Mouse (Mus musculus) activated CD4-positive, CD25-positive, alpha-beta regulatory T cell, adult 4 months (primary cell): Measurements from ENCODE around the gene Pdyn. TPM values are rescaled to one million over a fixed set of nuclear protein-coding genes. Genes with fewer than 3 reads are reported as not detected.

Experiments used
- ATAC-seq: one replicate; pipeline ENCODE4 v1.8.0; 2017
- polyA plus RNA-seq, 2 experiments: library from polyadenylated mRNA; unstranded; fragments of 100-300 nt; shearing (Covaris generic); gene quantifications; one replicate each; pipeline ENCODE4 v1.2.1; 2017

Gene Pdyn
- not detected for polyA plus RNA-seq

- no peak for ATAC-seq
Observed at GRCm38 (mm10) chr2:129699484-129700158, at the start of gene Pdyn. Pdyn (minus strand) TSS chr2:129699844.

- no peak for ATAC-seq
Observed at GRCm38 (mm10) chr2:129742016-129742415, 42.4 kb upstream of the Pdyn start.

GRCm38 (mm10) chr2:129740515-129740914 lies 40.9 kb upstream of the Pdyn start:
- no peak for ATAC-seq

GRCm38 (mm10) chr2:129734031-129734430 lies 34.4 kb upstream of the Pdyn start:
- no peak for ATAC-seq

- ATAC-seq: no peak
Observed at GRCm38 (mm10) chr2:129729681-129730080, 30.0 kb upstream of the Pdyn start.

GRCm38 (mm10) chr2:129715671-129716070 lies 16.0 kb upstream of the Pdyn start:
- ATAC-seq: no peak

GRCm38 (mm10) chr2:129713026-129713544 lies 13.4 kb upstream of the Pdyn start:
- no peak for ATAC-seq

GRCm38 (mm10) chr2:129696059-129696458 lies 3.6 kb downstream of the Pdyn start:
- no peak for ATAC-seq

GRCm38 (mm10) chr2:129694303-129694702 lies 5.3 kb downstream of the Pdyn start:
- no peak for ATAC-seq

GRCm38 (mm10) chr2:129692694-129693093 lies 7.0 kb downstream of the Pdyn start:
- no peak for ATAC-seq

GRCm38 (mm10) chr2:129689694-129690093 lies 9.9 kb downstream of the Pdyn start:
- ATAC-seq: no peak

GRCm38 (mm10) chr2:129688036-129688625 lies 11.5 kb downstream of the Pdyn start:
- no peak for ATAC-seq

- no peak for ATAC-seq
Observed at GRCm38 (mm10) chr2:129686908-129687307, 12.7 kb downstream of the Pdyn start.

GRCm38 (mm10) chr2:129684014-129684413 lies 15.6 kb downstream of the Pdyn start:
- no peak for ATAC-seq

GRCm38 (mm10) chr2:129680236-129680635 lies 19.4 kb downstream of the Pdyn start:
- ATAC-seq: no peak

GRCm38 (mm10) chr2:129679066-129679465 lies 20.6 kb downstream of the Pdyn start:
- no peak for ATAC-seq

GRCm38 (mm10) chr2:129677664-129678063 lies 22.0 kb downstream of the Pdyn start:
- ATAC-seq: no peak

- ATAC-seq: peak; percentile 71
Observed at GRCm38 (mm10) chr2:129674935-129675634, 24.6 kb downstream of the Pdyn start.

- no peak for ATAC-seq
Observed at GRCm38 (mm10) chr2:129671911-129672310, 27.7 kb downstream of the Pdyn start.

- ATAC-seq: no peak
Observed at GRCm38 (mm10) chr2:129662484-129662883, 37.2 kb downstream of the Pdyn start.

GRCm38 (mm10) chr2:129660020-129660419 lies 39.6 kb downstream of the Pdyn start:
- ATAC-seq: no peak

- ATAC-seq: no peak
Observed at GRCm38 (mm10) chr2:129658796-129659195, 40.8 kb downstream of the Pdyn start.

- no peak for ATAC-seq
Observed at GRCm38 (mm10) chr2:129655033-129655432, 44.6 kb downstream of the Pdyn start.
